ENCODE assay signal across 7 mouse cellular contexts in the genomic region with DNA sequence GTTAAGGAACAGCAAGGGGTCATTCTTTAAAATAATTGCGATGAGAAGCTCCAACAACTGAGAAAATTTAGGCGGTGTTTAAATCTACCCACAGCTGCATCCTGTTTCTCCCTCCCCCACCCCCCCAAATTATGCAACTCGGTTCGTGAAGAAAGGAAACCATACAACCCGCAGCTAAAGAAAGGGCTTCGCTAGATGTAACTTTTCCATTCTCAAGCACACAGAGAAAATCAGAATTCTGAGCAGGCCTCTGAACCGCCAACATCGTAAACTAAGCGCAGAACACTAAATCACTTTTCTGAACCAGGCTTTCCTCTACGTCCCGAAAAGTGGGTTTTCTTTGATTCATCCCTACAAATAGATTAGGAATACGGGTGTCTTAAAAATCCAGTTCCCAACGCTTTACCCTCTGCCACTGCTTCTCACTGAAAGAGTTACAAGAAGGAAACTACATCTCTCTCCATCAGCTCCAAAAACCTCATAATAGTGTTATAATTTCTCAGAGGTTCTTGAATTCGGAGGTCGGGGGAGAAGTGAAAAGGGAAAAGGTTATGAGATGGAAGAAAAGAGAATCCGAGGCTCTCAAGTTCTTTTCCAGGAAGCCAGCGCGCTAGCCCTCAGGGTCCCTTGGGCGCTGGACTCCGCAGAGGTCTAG. TPM values are rescaled to one million over a fixed set of nuclear protein-coding genes. Genes with fewer than 3 reads are reported as not detected.
A peak's percentile ranks its signal among the peaks of the same experiment; 100 is the strongest.
DNase-seq lines count a peak whose midpoint lies in the region.

No protein-coding gene starts in this region.

- peak; percentile 20 to 23 for DNase-seq in spleen, adult 18-20 months
- no peak for DNase-seq in spleen, postnatal 14 days (ENCODE audit: low spot score in 2 of 2)
- peak; percentile 48 for DNase-seq in c-Kit-positive CD71-negative TER-119-negative erythroid progenitor cells, embryonic 14.5 days (ENCODE audit: low read depth)
- peak; percentile 34 to 42 for DNase-seq in heart, postnatal 10 days
- no peak for DNase-seq in urinary bladder, postnatal 10 days (ENCODE audit: low spot score)
- no peak for DNase-seq in yolk sac, embryonic 10.5 days (ENCODE audit: low spot score)

- H3K27me3 ChIP-seq in megakaryocyte, embryonic 14.5 days (replicated peaks): no peaks in the 10 kb centered on the region

- peak overlapping the region; percentile 99 for H3K4me3 ChIP-seq in megakaryocyte, embryonic 14.5 days (replicated peaks)

- intact Hi-C loops in heart, postnatal 10 days (cut with DNase I): no loop called here

- H3K9me3 ChIP-seq in megakaryocyte, embryonic 14.5 days: no peaks in the 10 kb centered on the region

- peaks cover 39% of the 10 kb centered on the region for H3K36me3 ChIP-seq in megakaryocyte, embryonic 14.5 days (replicated peaks; ENCODE audit: low read length)

- H3K4me1 ChIP-seq in megakaryocyte, embryonic 14.5 days: peaks cover 44% of the 10 kb centered on the region

RNA-seq across cellular contexts. Expression of gene Nfkbiz, which starts 17.7 kb away (rescaled TPM):
- total RNA-seq in heart, postnatal 10 days (2021): 1 to 10 TPM; 3.0 to 4.0 TPM
- polyA plus RNA-seq in megakaryocyte, embryonic 14.5 days (2012; ENCODE audit: insufficient read depth, low replicate concordance): 3.0 and 3.4 TPM in 2 replicates

Comparison
In these comparisons a context has a peak if more than half of its experiments do, and no peak if none do; other contexts are left out.
1. DNase-seq: peak in spleen, adult 18-20 months (2 of 2), c-Kit-positive CD71-negative TER-119-negative erythroid progenitor cells, embryonic 14.5 days (single experiment) and heart, postnatal 10 days (2 of 2); none in spleen, postnatal 14 days (0 of 2), urinary bladder, postnatal 10 days (single experiment) and yolk sac, embryonic 10.5 days (single experiment).